Mouse (Mus musculus) adrenal gland, postnatal 0 days (tissue): ENCODE data around the gene Cerkl. TPM values are rescaled to one million over a fixed set of nuclear protein-coding genes. Genes with fewer than 3 reads are reported as not detected.

Experiments used
- polyA plus RNA-seq: library from polyadenylated mRNA; unstranded; fragments of >200 nt; fragmentation: Nextera tagmentation; extraction: Ambion mirVana; gene quantifications from 2 replicates; pipeline ENCODE4 v1.2.1, GENCODE M21; 2015

Cerkl gene
- polyA plus RNA-seq, result 0.63 and 0.96 TPM in 2 replicates

GRCm38 (mm10) chr2:79456575-79457349 is at the start of gene Cerkl, which contains the start of gene Neurod1:
TSS of gene Cerkl (minus strand) at chr2:79456785.
TSS of gene Neurod1 (minus strand) at chr2:79456751.

Other genes starting within 250 kb of the Cerkl start
- 1.2 and 2.1 TPM in 2 replicates for gene Itga4, start 201.4 kb downstream of the Cerkl start, polyA plus RNA-seq
- gene Neurod1, start within 50 bp of the Cerkl start, polyA plus RNA-seq, result 0.05 TPM in 1 of 2 replicates, not detected in the other
- 10.4 and 14.3 TPM in 2 replicates for gene Itprid2, start 178.6 kb upstream of the Cerkl start, polyA plus RNA-seq